Mouse (Mus musculus): ENCODE measurements at regions not wholly inside any gene's neighbourhood (a gene's known extent, or its start where the extent isn't known, plus 50 kb on each side); places are given as distances from the start of the nearest gene placed in this dataset.

GRCm38 (mm10) chr1:169872865-169873264 lies 55.6 kb upstream of the Ccdc190 start:
- Histone ChIP-seq H3K9me3 (replicated peaks) (no peaks in the 10 kb centered on the region), H3K4me1 (no peaks in the 10 kb centered on the region), H3K27me3 (ENCODE audit: low read depth, poor library complexity, severe bottlenecking) (no peaks in the 10 kb centered on the region), H3K27ac (no peak overlapping the region), H3K4me3 (no peak overlapping the region), H3K36me3 (no peaks in the 10 kb centered on the region)
- 65% methylated on average over 3 of the region's 3 CpGs for WGBS
- DNase-seq (ENCODE audit: low spot score), result no peak

GRCm38 (mm10) chr1:169868636-169869035 lies 59.8 kb upstream of the Ccdc190 start:
- no peak for DNase-seq (ENCODE audit: low spot score)
- H3K36me3 ChIP-seq, result no peaks in the 10 kb centered on the region
- H3K27me3 ChIP-seq (ENCODE audit: low read depth, poor library complexity, severe bottlenecking), result no peaks in the 10 kb centered on the region
- 0 out of 2 replicates have a peak, but pooled peaks cover 3% of the 10 kb centered on the region for H3K4me1 ChIP-seq
- H3K9me3 ChIP-seq (replicated peaks), result no peaks in the 10 kb centered on the region
- 89% methylated on average over 3 of the region's 3 CpGs for WGBS
- H3K4me3 ChIP-seq, result no peak overlapping the region
- H3K27ac ChIP-seq, result no peak overlapping the region

- no peak overlapping the region for H3K4me3 ChIP-seq
- H3K4me1 ChIP-seq, result 0 out of 2 replicates have a peak, but pooled peaks cover 3% of the 10 kb centered on the region
- WGBS, result 50% methylated on average over 3 of the region's 3 CpGs
- no peaks in the 10 kb centered on the region for H3K36me3 ChIP-seq
- H3K27ac ChIP-seq, result no peak overlapping the region
- H3K9me3 ChIP-seq (replicated peaks), result no peaks in the 10 kb centered on the region
- H3K27me3 ChIP-seq (ENCODE audit: low read depth, poor library complexity, severe bottlenecking), result no peaks in the 10 kb centered on the region
- DNase-seq (ENCODE audit: low spot score), result no peak
Observed at GRCm38 (mm10) chr1:169867453-169867852, 61.0 kb upstream of the Ccdc190 start.

GRCm38 (mm10) chr1:169866840-169867239 lies 61.6 kb upstream of the Ccdc190 start:
- no peak overlapping the region for H3K4me3 ChIP-seq
- no peak for DNase-seq (ENCODE audit: low spot score)
- no peaks in the 10 kb centered on the region for H3K9me3 ChIP-seq (replicated peaks)
- no peaks in the 10 kb centered on the region for H3K36me3 ChIP-seq
- H3K27ac ChIP-seq, result no peak overlapping the region
- H3K27me3 ChIP-seq (ENCODE audit: low read depth, poor library complexity, severe bottlenecking), result no peaks in the 10 kb centered on the region
- 79% methylated on average over 6 of the region's 6 CpGs for WGBS
- 0 out of 2 replicates have a peak, but pooled peaks cover 3% of the 10 kb centered on the region for H3K4me1 ChIP-seq

GRCm38 (mm10) chr1:169859041-169859440 lies 69.4 kb upstream of the Ccdc190 start:
- no peaks in the 10 kb centered on the region for H3K4me1 ChIP-seq
- no peak overlapping the region for H3K4me3 ChIP-seq
- H3K27ac ChIP-seq, result no peak overlapping the region
- no peaks in the 10 kb centered on the region for H3K9me3 ChIP-seq (replicated peaks)
- DNase-seq (ENCODE audit: low spot score), result no peak
- 92% methylated on average over 3 of the region's 3 CpGs for WGBS
- H3K27me3 ChIP-seq (ENCODE audit: low read depth, poor library complexity, severe bottlenecking), result no peaks in the 10 kb centered on the region
- no peaks in the 10 kb centered on the region for H3K36me3 ChIP-seq

GRCm38 (mm10) chr1:169851663-169852062 lies 76.8 kb upstream of the Ccdc190 start:
- Histone ChIP-seq H3K27ac (no peak overlapping the region), H3K4me1 (peaks cover 11% of the 10 kb centered on the region), H3K9me3 (replicated peaks) (no peaks in the 10 kb centered on the region), H3K27me3 (ENCODE audit: low read depth, poor library complexity, severe bottlenecking) (no peaks in the 10 kb centered on the region), H3K4me3 (no peak overlapping the region), H3K36me3 (no peaks in the 10 kb centered on the region)
- peak; percentile 37 for DNase-seq (ENCODE audit: low spot score)
- WGBS, result 48% methylated on average over 4 of the region's 4 CpGs

- no peak for DNase-seq (ENCODE audit: low spot score)
- Histone ChIP-seq H3K4me1 (peaks cover 11% of the 10 kb centered on the region), H3K27me3 (ENCODE audit: low read depth, poor library complexity, severe bottlenecking) (no peaks in the 10 kb centered on the region), H3K9me3 (replicated peaks) (no peaks in the 10 kb centered on the region), H3K27ac (no peak overlapping the region), H3K4me3 (no peak overlapping the region), H3K36me3 (no peaks in the 10 kb centered on the region)
- WGBS, result 82% methylated on average over 10 of the region's 10 CpGs
Observed at GRCm38 (mm10) chr1:169848254-169849015, 80.0 kb upstream of the Ccdc190 start.

GRCm38 (mm10) chr1:169842490-169842889 lies 86.0 kb upstream of the Ccdc190 start:
- H3K36me3 ChIP-seq, result no peaks in the 10 kb centered on the region
- WGBS, result 96% methylated on average over 4 of the region's 4 CpGs
- no peak overlapping the region for H3K4me3 ChIP-seq
- no peaks in the 10 kb centered on the region for H3K27me3 ChIP-seq (ENCODE audit: low read depth, poor library complexity, severe bottlenecking)
- no peaks in the 10 kb centered on the region for H3K4me1 ChIP-seq
- no peak for DNase-seq (ENCODE audit: low spot score)
- no peak overlapping the region for H3K27ac ChIP-seq
- H3K9me3 ChIP-seq (replicated peaks), result no peaks in the 10 kb centered on the region

- DNase-seq (ENCODE audit: low spot score), result no peak
- H3K27me3 ChIP-seq (ENCODE audit: low read depth, poor library complexity, severe bottlenecking), result no peaks in the 10 kb centered on the region
- WGBS, result 94% methylated on average over 4 of the region's 4 CpGs
- no peaks in the 10 kb centered on the region for H3K4me1 ChIP-seq
- no peaks in the 10 kb centered on the region for H3K36me3 ChIP-seq
- H3K9me3 ChIP-seq (replicated peaks), result no peaks in the 10 kb centered on the region
- H3K27ac ChIP-seq, result no peak overlapping the region
- H3K4me3 ChIP-seq, result no peak overlapping the region
Observed at GRCm38 (mm10) chr1:169840948-169841347, 87.5 kb upstream of the Ccdc190 start.

- 82% methylated on average over 6 of the region's 6 CpGs for WGBS
- no peaks in the 10 kb centered on the region for H3K36me3 ChIP-seq
- no peaks in the 10 kb centered on the region for H3K9me3 ChIP-seq (replicated peaks)
- no peaks in the 10 kb centered on the region for H3K27me3 ChIP-seq (ENCODE audit: low read depth, poor library complexity, severe bottlenecking)
- no peak overlapping the region for H3K27ac ChIP-seq
- DNase-seq (ENCODE audit: low spot score), result no peak
- no peaks in the 10 kb centered on the region for H3K4me1 ChIP-seq
- H3K4me3 ChIP-seq, result no peak overlapping the region
Observed at GRCm38 (mm10) chr1:169840056-169840728, 88.3 kb upstream of the Ccdc190 start.

- no peak overlapping the region for H3K4me3 ChIP-seq
- no peaks in the 10 kb centered on the region for H3K9me3 ChIP-seq (replicated peaks)
- no peaks in the 10 kb centered on the region for H3K27me3 ChIP-seq (ENCODE audit: low read depth, poor library complexity, severe bottlenecking)
- WGBS, result 78% methylated on average over 6 of the region's 6 CpGs
- H3K4me1 ChIP-seq, result 0 out of 2 replicates have a peak, but pooled peaks cover 2% of the 10 kb centered on the region
- H3K27ac ChIP-seq, result no peak overlapping the region
- H3K36me3 ChIP-seq, result no peaks in the 10 kb centered on the region
- no peak for DNase-seq (ENCODE audit: low spot score)
Observed at GRCm38 (mm10) chr1:169833385-169833784, 85.9 kb upstream of the Rgs4 start.

GRCm38 (mm10) chr1:169831326-169832066 lies 84.1 kb upstream of the Rgs4 start:
- no peak for DNase-seq (ENCODE audit: low spot score)
- no peak overlapping the region for H3K27ac ChIP-seq
- no peaks in the 10 kb centered on the region for H3K9me3 ChIP-seq (replicated peaks)

GRCm38 (mm10) chr1:169830596-169830995 lies 83.2 kb upstream of the Rgs4 start:
- no peaks in the 10 kb centered on the region for H3K36me3 ChIP-seq
- no peak for DNase-seq (ENCODE audit: low spot score)
- H3K27ac ChIP-seq, result no peak overlapping the region
- WGBS, result 79% methylated on average over 1 of the region's 1 CpGs
- H3K4me3 ChIP-seq, result no peak overlapping the region
- H3K27me3 ChIP-seq (ENCODE audit: low read depth, poor library complexity, severe bottlenecking), result no peaks in the 10 kb centered on the region
- 0 out of 2 replicates have a peak, but pooled peaks cover 2% of the 10 kb centered on the region for H3K4me1 ChIP-seq
- H3K9me3 ChIP-seq (replicated peaks), result no peaks in the 10 kb centered on the region

More at GRCm38 (mm10) chr1:169831326-169832066, 84.1 kb upstream of the Rgs4 start:
- Histone ChIP-seq H3K36me3 (no peaks in the 10 kb centered on the region), H3K4me1 (0 out of 2 replicates have a peak, but pooled peaks cover 2% of the 10 kb centered on the region), H3K4me3 (no peak overlapping the region), H3K27me3 (ENCODE audit: low read depth, poor library complexity, severe bottlenecking) (no peaks in the 10 kb centered on the region)
- 79% methylated on average over 8 of the region's 8 CpGs for WGBS
